Mouse (Mus musculus): ENCODE measurements around the gene Ptbp3. TPM values are rescaled to one million over a fixed set of nuclear protein-coding genes. Genes with fewer than 3 reads are reported as not detected.

The Ptbp3 gene
- total and polyA plus RNA-seq, 3 experiments, result 135 to 608 (median 358) TPM

DNA sequence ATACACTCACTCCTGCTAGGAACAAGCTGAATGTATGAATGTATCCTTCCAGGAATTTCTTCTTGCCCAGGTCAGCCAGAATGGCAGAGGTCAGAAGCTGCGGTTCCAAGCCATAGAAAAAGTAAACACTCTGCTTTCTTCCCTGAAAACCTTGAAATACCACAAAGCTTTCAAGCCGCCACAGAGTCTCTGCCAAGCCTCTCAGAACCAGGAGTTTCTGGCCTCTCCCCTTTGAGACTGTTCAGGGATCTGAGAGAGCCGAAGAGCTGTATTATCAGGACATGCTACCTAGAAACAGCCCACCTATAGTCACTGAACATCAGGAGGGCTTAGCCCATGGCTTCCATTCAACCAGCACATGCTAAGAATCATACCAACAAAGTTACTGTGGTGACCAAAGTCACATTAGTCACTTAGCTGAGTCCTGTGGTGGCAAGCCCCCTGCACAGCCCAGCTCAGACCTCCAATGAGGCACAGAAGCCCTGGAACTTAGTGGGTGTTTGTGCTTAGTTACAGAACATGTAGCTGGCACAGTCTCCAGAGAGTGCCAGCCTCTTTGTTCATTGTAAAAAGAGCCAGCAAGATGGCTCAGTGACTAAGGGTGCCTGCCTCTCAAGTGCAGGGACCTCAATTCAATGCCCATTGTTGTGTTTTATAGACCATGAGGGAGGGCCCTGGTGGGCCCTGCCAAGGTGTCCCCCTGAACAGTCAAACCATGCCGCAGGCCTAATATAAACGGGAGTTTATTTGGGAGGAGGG lies 127.0 kb downstream of the Ptbp3 start:
- Histone ChIP-seq H3K27me3 (ENCODE audit: insufficient read depth, low read length) (no peaks in the 10 kb centered on the region), H3K36me3 (replicated peaks) (peaks cover 64% of the 10 kb centered on the region), H3K4me3 (ENCODE audit: low read depth, low read length) (no peak overlapping the region), H3K4me1 (ENCODE audit: insufficient read depth, low read depth, low read length) (peaks cover 2% of the 10 kb centered on the region; the same call in 1 of the 2 replicates), H3K9me3 (replicated peaks) (no peaks in the 10 kb centered on the region)
- TF ChIP-seq GATA1 (IDR thresholded peaks at IDR 0.05; ENCODE audit: borderline replicate concordance, low read length) (no peak), CTCF (IDR thresholded peaks at IDR 0.05; ENCODE audit: low read depth, low read length) (no peak), GATA2 (IDR thresholded peaks at IDR 0.05; ENCODE audit: borderline replicate concordance, low read depth, low read length) (no peak), TAL1 (conservative IDR thresholded peaks at IDR 0.05; ENCODE audit: low read depth, low read length) (no peak), POLR2AphosphoS5 (IDR thresholded peaks at IDR 0.05; ENCODE audit: insufficient replicate concordance, low read depth, low read length) (no peak)
- ATAC-seq (ENCODE audit: extremely low read depth, insufficient number of reproducible peaks, low FRiP score, poor library complexity, severe bottlenecking) (no peak), DNase-seq (ENCODE audit: low spot score) (no peak)

Other genes with a start within 250 kb of the Ptbp3 start
- 37.8 and 51.5 TPM in 2 replicates for gene Susd1, start 110.7 kb downstream of the Ptbp3 start, total RNA-seq (2014; fragmentation: Nextera tagmentation)
- 35.5 and 39.1 TPM in 2 replicates for gene Susd1, start 110.7 kb downstream of the Ptbp3 start, total RNA-seq (2017)
- 2.4 TPM in 2 replicates for gene Susd1, start 110.7 kb downstream of the Ptbp3 start, polyA plus RNA-seq (2012)
- gene Hsdl2, start 32.2 kb upstream of the Ptbp3 start, total RNA-seq (2014; fragmentation: Nextera tagmentation), result 25.0 and 38.5 TPM in 2 replicates
- 17.9 and 18.5 TPM in 2 replicates for gene Hsdl2, start 32.2 kb upstream of the Ptbp3 start, total RNA-seq (2017)
- gene Hsdl2, start 32.2 kb upstream of the Ptbp3 start, polyA plus RNA-seq (2012), result 1.9 and 2.0 TPM in 2 replicates
- gene E130308A19Rik, start 76.8 kb upstream of the Ptbp3 start, total RNA-seq (2014; fragmentation: Nextera tagmentation), result 30.8 and 33.8 TPM in 2 replicates
- 7.0 and 8.1 TPM in 2 replicates for gene E130308A19Rik, start 76.8 kb upstream of the Ptbp3 start, total RNA-seq (2017)
- gene E130308A19Rik, start 76.8 kb upstream of the Ptbp3 start, polyA plus RNA-seq (2012), result 6.1 and 7.5 TPM in 2 replicates

Data from G1E (cell line).